Mouse (Mus musculus): ENCODE results near the gene Myo1d. TPM values are rescaled to one million over a fixed set of nuclear protein-coding genes. Genes with fewer than 3 reads are reported as not detected.

The Myo1d gene
- polyA plus RNA-seq, 1 experiment from 2014 or later = 2.1 TPM

GRCm38 (mm10) chr11:80809666-80809992, 29.8 kb upstream of the Myo1d start:
- WGBS = 27% methylated on average over 6 of the region's 6 CpGs
- H3K9ac ChIP-seq (ENCODE audit: low read depth, low read length) = peak overlapping the region; percentile 77
- no peaks in the 10 kb centered on the region for H3K36me3 ChIP-seq (ENCODE audit: control insufficient read depth, insufficient read depth, low read length)
- H3K4me1 ChIP-seq (ENCODE audit: control insufficient read depth, insufficient read depth, low read depth, low read length) = peaks cover 10% of the 10 kb centered on the region
- peak overlapping the region; percentile 57; the same call in 1 of the 2 replicates for H3K4me3 ChIP-seq (ENCODE audit: low read length)
- no peak overlapping the region for H3K27ac ChIP-seq (ENCODE audit: low read depth, low read length)
- H3K4me2 ChIP-seq (ENCODE audit: low read length) = peak overlapping the region; percentile 97
- no peaks in the 10 kb centered on the region for H3K27me3 ChIP-seq (replicated peaks; ENCODE audit: control insufficient read depth, insufficient read depth, low read length)
- 0 out of 2 replicates have a peak, but pooled peaks have one; percentile 17 for ATAC-seq
- H3K9me3 ChIP-seq (ENCODE audit: control insufficient read depth, low read length) = no peaks in the 10 kb centered on the region

DNA sequence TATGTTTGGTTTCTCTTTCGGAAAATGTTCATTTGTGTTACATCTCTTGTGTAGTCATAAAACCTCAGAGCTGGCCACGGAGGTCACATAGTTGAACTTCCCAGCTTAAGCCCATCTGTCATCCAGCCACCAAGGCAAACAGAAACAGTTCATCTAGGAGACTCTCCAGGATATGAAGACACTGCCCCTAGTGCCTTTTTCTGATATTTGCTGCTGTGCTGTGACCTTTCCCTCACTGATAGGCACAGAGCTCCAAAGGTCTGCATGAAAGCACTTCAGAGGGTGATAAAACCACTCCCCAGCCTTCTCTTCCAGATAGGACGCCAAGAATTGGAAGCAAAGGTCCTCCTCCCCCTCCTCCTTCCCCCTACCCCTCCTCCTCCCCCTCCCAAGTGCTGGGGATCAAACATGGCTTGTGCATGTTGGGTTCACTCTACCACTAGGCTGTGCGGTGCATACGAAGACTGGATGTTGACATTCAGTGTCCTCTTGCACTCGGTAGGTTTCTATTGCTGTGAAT, 28.8 kb upstream of the Myo1d start:
- Histone ChIP-seq H3K36me3 (ENCODE audit: control insufficient read depth, insufficient read depth, low read length) (no peaks in the 10 kb centered on the region), H3K27ac (ENCODE audit: low read depth, low read length) (no peak overlapping the region), H3K4me1 (ENCODE audit: control insufficient read depth, insufficient read depth, low read depth, low read length) (peaks cover 10% of the 10 kb centered on the region), H3K27me3 (replicated peaks; ENCODE audit: control insufficient read depth, insufficient read depth, low read length) (no peaks in the 10 kb centered on the region), H3K9me3 (ENCODE audit: control insufficient read depth, low read length) (no peaks in the 10 kb centered on the region), H3K4me2 (ENCODE audit: low read length) (no peak overlapping the region), H3K9ac (ENCODE audit: low read depth, low read length) (no peak overlapping the region), H3K4me3 (ENCODE audit: low read length) (no peak overlapping the region)
- no peak for ATAC-seq
- 71% methylated on average over 6 of the region's 6 CpGs for WGBS

GRCm38 (mm10) chr11:80802706-80803105, 22.9 kb upstream of the Myo1d start:
- 66% methylated on average over 3 of the region's 3 CpGs for WGBS
- no peak for ATAC-seq
- no peak overlapping the region for H3K27ac ChIP-seq (ENCODE audit: low read depth, low read length)
- H3K4me3 ChIP-seq (ENCODE audit: low read length) = no peak overlapping the region
- no peaks in the 10 kb centered on the region for H3K9me3 ChIP-seq (ENCODE audit: control insufficient read depth, low read length)
- no peaks in the 10 kb centered on the region for H3K36me3 ChIP-seq (ENCODE audit: control insufficient read depth, insufficient read depth, low read length)
- no peaks in the 10 kb centered on the region for H3K27me3 ChIP-seq (replicated peaks; ENCODE audit: control insufficient read depth, insufficient read depth, low read length)
- no peak overlapping the region for H3K4me2 ChIP-seq (ENCODE audit: low read length)
- no peaks in the 10 kb centered on the region for H3K4me1 ChIP-seq (ENCODE audit: control insufficient read depth, insufficient read depth, low read depth, low read length)
- no peak overlapping the region for H3K9ac ChIP-seq (ENCODE audit: low read depth, low read length)

GRCm38 (mm10) chr11:80799979-80800378, 20.2 kb upstream of the Myo1d start:
- 43% methylated on average over 3 of the region's 3 CpGs for WGBS
- ATAC-seq = no peak

DNA sequence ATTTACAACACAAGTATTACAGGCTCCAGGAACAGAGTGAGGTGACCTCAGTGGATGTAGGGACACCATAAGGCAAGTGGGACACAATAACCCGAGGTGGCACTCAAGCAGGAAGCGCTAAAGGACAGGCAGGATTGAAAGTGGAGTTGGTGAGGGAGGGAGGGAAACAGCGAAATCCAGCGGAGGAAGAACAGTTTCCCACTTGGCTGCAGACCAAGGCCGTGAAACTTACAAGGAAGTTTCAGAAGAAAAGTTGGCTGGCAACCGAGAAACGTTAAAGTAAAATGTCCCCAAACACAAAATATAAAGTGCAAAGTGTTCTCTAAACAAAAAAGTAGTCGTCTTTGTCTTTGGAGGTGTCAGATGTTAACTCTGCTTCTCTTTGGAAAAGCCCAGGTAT, 15.6 kb upstream of the Myo1d start:
- H3K4me3 ChIP-seq (ENCODE audit: low read length) = no peak overlapping the region

More at GRCm38 (mm10) chr11:80799979-80800378, 20.2 kb upstream of the Myo1d start:
- no peak overlapping the region for H3K9ac ChIP-seq (ENCODE audit: low read depth, low read length)
- H3K27ac ChIP-seq (ENCODE audit: low read depth, low read length) = no peak overlapping the region
- no peaks in the 10 kb centered on the region for H3K27me3 ChIP-seq (replicated peaks; ENCODE audit: control insufficient read depth, insufficient read depth, low read length)
- H3K36me3 ChIP-seq (ENCODE audit: control insufficient read depth, insufficient read depth, low read length) = no peaks in the 10 kb centered on the region
- H3K4me3 ChIP-seq (ENCODE audit: low read length) = no peak overlapping the region
- no peak overlapping the region for H3K4me2 ChIP-seq (ENCODE audit: low read length)
- H3K9me3 ChIP-seq (ENCODE audit: control insufficient read depth, low read length) = no peaks in the 10 kb centered on the region
- no peaks in the 10 kb centered on the region for H3K4me1 ChIP-seq (ENCODE audit: control insufficient read depth, insufficient read depth, low read depth, low read length)

DNA sequence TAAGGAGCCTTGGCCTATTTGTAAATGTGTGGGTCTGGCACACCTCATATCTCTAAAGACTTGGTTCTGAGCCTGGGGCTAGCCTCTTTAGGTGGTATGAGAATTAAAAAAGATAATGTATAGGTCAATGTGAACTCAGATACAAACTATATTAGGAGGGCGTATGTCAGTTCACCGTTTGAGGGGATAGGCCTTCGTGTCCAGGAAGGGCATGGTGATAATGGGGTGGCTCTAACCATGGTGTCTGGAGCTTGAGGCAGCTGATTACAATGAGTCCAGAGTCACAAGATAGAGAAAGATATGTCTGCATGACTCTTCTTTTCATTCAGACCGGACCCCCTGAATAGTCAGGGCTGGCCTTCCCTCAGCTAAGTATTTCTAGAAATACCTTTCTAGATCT, 14.5 kb upstream of the Myo1d start:
- Histone ChIP-seq H3K27ac (ENCODE audit: low read depth, low read length) (no peak overlapping the region), H3K9me3 (ENCODE audit: control insufficient read depth, low read length) (no peaks in the 10 kb centered on the region), H3K36me3 (ENCODE audit: control insufficient read depth, insufficient read depth, low read length) (no peaks in the 10 kb centered on the region), H3K4me1 (ENCODE audit: control insufficient read depth, insufficient read depth, low read depth, low read length) (no peaks in the 10 kb centered on the region), H3K4me3 (ENCODE audit: low read length) (no peak overlapping the region), H3K27me3 (replicated peaks; ENCODE audit: control insufficient read depth, insufficient read depth, low read length) (no peaks in the 10 kb centered on the region), H3K4me2 (ENCODE audit: low read length) (no peak overlapping the region), H3K9ac (ENCODE audit: low read depth, low read length) (no peak overlapping the region)
- 92% methylated on average over 4 of the region's 4 CpGs for WGBS
- no peak for ATAC-seq

More for the DNA sequence above, 15.6 kb upstream of the Myo1d start:
- Histone ChIP-seq H3K4me1 (ENCODE audit: control insufficient read depth, insufficient read depth, low read depth, low read length) (no peaks in the 10 kb centered on the region), H3K4me2 (ENCODE audit: low read length) (no peak overlapping the region), H3K36me3 (ENCODE audit: control insufficient read depth, insufficient read depth, low read length) (no peaks in the 10 kb centered on the region), H3K27me3 (replicated peaks; ENCODE audit: control insufficient read depth, insufficient read depth, low read length) (no peaks in the 10 kb centered on the region), H3K27ac (ENCODE audit: low read depth, low read length) (no peak overlapping the region), H3K9ac (ENCODE audit: low read depth, low read length) (no peak overlapping the region), H3K9me3 (ENCODE audit: control insufficient read depth, low read length) (no peaks in the 10 kb centered on the region)
- 79% methylated on average over 8 of the region's 8 CpGs for WGBS
- no peak for ATAC-seq

DNA sequence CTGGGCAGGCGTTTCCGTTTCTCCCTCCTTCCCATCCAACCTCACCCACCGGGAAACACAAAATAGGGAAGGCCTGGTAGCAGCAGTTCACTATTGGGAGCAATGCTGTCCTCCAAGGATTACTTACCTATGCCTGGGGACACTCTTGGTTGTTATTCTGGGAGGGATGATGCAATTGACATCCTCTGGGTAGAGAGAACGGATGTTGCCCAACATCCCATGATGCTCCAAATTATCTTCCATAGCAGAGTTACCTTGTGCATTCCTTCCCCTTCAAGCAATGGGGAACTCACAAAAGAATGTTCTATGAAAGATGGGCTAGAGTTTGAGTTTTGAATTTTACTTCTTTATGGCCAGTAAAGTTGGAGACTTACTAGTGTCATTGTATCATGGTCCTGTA, 13.6 kb upstream of the Myo1d start:
- no peaks in the 10 kb centered on the region for H3K9me3 ChIP-seq (ENCODE audit: control insufficient read depth, low read length)
- WGBS = 93% methylated on average over 4 of the region's 4 CpGs
- H3K36me3 ChIP-seq (ENCODE audit: control insufficient read depth, insufficient read depth, low read length) = no peaks in the 10 kb centered on the region
- no peaks in the 10 kb centered on the region for H3K27me3 ChIP-seq (replicated peaks; ENCODE audit: control insufficient read depth, insufficient read depth, low read length)
- no peak overlapping the region for H3K27ac ChIP-seq (ENCODE audit: low read depth, low read length)
- ATAC-seq = no peak
- H3K4me1 ChIP-seq (ENCODE audit: control insufficient read depth, insufficient read depth, low read depth, low read length) = no peaks in the 10 kb centered on the region
- no peak overlapping the region for H3K9ac ChIP-seq (ENCODE audit: low read depth, low read length)
- no peak overlapping the region for H3K4me3 ChIP-seq (ENCODE audit: low read length)
- no peak overlapping the region for H3K4me2 ChIP-seq (ENCODE audit: low read length)

DNA sequence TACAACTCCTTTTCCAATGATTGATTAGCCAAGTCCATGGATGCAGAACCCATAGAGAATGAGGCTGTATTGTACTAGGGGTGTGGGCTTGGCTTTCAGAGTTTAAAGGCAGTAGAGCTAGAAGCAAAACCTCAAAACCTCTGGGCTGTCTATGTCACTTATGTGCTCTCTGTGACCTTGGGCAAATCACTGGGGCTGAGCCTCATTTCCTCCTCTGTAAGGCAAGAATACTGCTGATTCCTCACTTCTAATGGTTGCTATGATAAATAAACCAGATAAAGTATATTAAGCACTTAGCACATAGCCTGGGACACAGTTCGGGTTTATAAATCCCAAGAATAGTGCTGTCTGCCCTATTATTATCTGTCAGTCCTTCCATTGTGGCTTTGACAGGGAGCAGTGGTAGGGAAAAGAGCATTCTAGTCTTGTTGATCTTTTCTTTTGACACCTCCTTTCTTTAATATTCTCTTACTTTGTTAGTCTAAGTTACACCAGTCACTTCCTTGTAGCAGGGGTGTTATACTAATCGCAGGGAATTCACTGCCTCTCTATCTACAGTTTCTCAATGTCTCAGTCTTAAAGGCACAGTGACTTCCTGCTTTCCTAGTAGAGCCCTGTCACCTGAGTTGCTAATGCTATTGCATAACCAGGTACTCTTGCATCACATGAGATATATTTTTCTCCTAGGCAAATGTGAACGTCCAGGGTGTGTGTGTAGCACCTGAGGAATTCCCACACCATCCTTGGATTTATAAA, 12.0 kb upstream of the Myo1d start:
- H3K4me1 ChIP-seq (ENCODE audit: control insufficient read depth, insufficient read depth, low read depth, low read length) = no peaks in the 10 kb centered on the region
- no peak overlapping the region for H3K9ac ChIP-seq (ENCODE audit: low read depth, low read length)
- ATAC-seq = no peak
- whole genome bisulfite sequencing = 71% methylated on average over 3 of the region's 3 CpGs
- H3K36me3 ChIP-seq (ENCODE audit: control insufficient read depth, insufficient read depth, low read length) = no peaks in the 10 kb centered on the region
- no peaks in the 10 kb centered on the region for H3K27me3 ChIP-seq (replicated peaks; ENCODE audit: control insufficient read depth, insufficient read depth, low read length)
- H3K4me3 ChIP-seq (ENCODE audit: low read length) = no peak overlapping the region
- H3K27ac ChIP-seq (ENCODE audit: low read depth, low read length) = no peak overlapping the region
- H3K9me3 ChIP-seq (ENCODE audit: control insufficient read depth, low read length) = no peaks in the 10 kb centered on the region
- no peak overlapping the region for H3K4me2 ChIP-seq (ENCODE audit: low read length)

DNA sequence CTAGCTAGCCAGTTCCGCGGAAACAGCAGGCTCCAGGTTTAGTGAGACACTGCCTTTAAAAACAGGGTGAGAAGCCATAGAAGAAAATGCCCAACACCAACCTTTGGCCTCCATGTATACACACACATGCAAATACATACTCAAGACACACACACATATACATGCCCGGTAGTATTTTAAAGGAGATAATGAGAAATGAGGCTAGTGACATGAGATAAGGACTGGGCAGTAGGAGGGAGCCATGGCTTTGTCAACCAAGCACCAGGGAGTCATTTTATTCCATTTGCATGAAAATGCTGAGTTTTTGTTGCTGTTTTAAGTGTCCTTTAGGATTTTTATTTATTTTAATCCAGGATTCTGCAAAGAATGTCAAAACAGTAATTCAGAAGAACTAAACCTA, 10.6 kb upstream of the Myo1d start:
- no peaks in the 10 kb centered on the region for H3K4me1 ChIP-seq (ENCODE audit: control insufficient read depth, insufficient read depth, low read depth, low read length)
- WGBS = 67% methylated on average over 3 of the region's 3 CpGs
- H3K4me2 ChIP-seq (ENCODE audit: low read length) = no peak overlapping the region
- no peaks in the 10 kb centered on the region for H3K36me3 ChIP-seq (ENCODE audit: control insufficient read depth, insufficient read depth, low read length)
- H3K27ac ChIP-seq (ENCODE audit: low read depth, low read length) = no peak overlapping the region
- ATAC-seq = no peak
- H3K4me3 ChIP-seq (ENCODE audit: low read length) = no peak overlapping the region
- H3K9ac ChIP-seq (ENCODE audit: low read depth, low read length) = no peak overlapping the region
- no peaks in the 10 kb centered on the region for H3K27me3 ChIP-seq (replicated peaks; ENCODE audit: control insufficient read depth, insufficient read depth, low read length)
- H3K9me3 ChIP-seq (ENCODE audit: control insufficient read depth, low read length) = no peaks in the 10 kb centered on the region

All from hindbrain, embryonic 16.5 days (tissue).